Mouse (Mus musculus): ENCODE measurements around the gene Zfp369. TPM values are rescaled to one million over a fixed set of nuclear protein-coding genes. Genes with fewer than 3 reads are reported as not detected.

The Zfp369 gene
- total and polyA plus RNA-seq, 3 experiments, result 11.0 to 23.3 (median 21.2) TPM

DNA sequence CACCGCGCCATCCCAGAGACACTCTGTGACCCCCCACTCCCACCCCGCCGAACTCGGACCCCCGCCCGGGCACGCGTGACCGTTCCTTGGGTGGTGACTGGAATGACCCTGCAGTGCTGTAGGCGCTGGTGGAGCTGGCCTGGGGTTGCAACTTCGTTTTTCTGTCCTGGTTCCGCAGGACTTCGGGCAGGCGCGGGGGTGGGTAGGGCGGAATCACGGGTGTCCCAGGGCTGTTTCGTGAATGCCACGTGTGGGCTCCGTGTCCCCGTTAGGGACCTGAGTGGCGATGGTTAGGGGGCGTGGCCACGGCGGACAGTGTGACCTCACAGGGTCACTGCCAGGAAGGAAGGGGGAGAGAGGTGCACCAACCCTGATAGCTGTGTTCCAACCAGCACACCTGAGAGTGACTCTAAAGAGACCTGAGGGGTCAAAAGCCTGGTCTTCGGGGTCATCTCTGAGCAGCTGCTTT is 36.3 kb upstream of the Zfp369 start:
- no peak overlapping the region for H3K27ac ChIP-seq
- H3K79me2 ChIP-seq (replicated peaks; ENCODE audit: control insufficient read depth, insufficient read depth, low read length), result no peaks in the 10 kb centered on the region
- peak overlapping the region; percentile 78 for H3K4me3 ChIP-seq
- no peak overlapping the region; the same call in 1 of the 2 replicates for H3K9ac ChIP-seq (ENCODE audit: low read depth, low read length)
- intact Hi-C loops (cut with DNase I), result loop anchor here (10.0 kb wide), 1 partner anchor 798 kb away; no protein-coding TSS in a partner anchor
- no peaks in the 10 kb centered on the region for H3K36me3 ChIP-seq (ENCODE audit: control insufficient read depth, insufficient read depth, low read length)
- no peak for DNase-seq
- H3K27me3 ChIP-seq (ENCODE audit: control insufficient read depth, insufficient read depth, low read length), result no peaks in the 10 kb centered on the region
- H3K4me1 ChIP-seq (ENCODE audit: control insufficient read depth, insufficient read depth, low read length), result peaks cover 2% of the 10 kb centered on the region; the same call in 1 of the 2 replicates
- TF ChIP-seq EP300 (IDR thresholded peaks at IDR 0.05; ENCODE audit: insufficient read depth, low read depth, low read length) (no peak), POLR2A (IDR thresholded peaks at IDR 0.05; ENCODE audit: insufficient read depth, low read depth, low read length) (no peak), CTCF (IDR thresholded peaks at IDR 0.05) (no peak)
- 24% methylated on average over 27 of the region's 27 CpGs for WGBS

DNA sequence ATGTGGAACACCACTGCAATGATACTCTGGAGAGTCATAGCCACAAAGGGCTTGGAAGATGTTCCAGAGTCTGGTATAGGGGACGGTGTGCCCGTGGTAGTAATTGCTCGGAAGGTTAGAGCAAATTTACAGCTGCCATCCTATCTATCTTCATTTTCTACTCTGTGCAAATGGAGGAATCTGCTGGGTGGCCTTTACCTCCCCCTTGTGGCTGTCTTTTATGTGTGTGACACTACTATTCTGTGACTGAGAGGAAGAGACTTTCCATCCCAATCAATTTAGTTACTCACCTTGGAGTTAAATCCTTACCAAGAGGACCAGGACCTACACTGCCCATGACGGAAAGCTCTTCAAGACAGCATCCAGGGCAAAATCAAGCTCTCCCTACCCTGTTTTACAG is 35.3 kb upstream of the Zfp369 start:
- DNase-seq, result no peak
- Histone ChIP-seq H3K4me1 (ENCODE audit: control insufficient read depth, insufficient read depth, low read length) (peaks cover 2% of the 10 kb centered on the region; the same call in 1 of the 2 replicates), H3K79me2 (replicated peaks; ENCODE audit: control insufficient read depth, insufficient read depth, low read length) (no peaks in the 10 kb centered on the region), H3K27ac (no peak overlapping the region), H3K27me3 (ENCODE audit: control insufficient read depth, insufficient read depth, low read length) (no peaks in the 10 kb centered on the region), H3K9ac (ENCODE audit: low read depth, low read length) (no peak overlapping the region), H3K36me3 (ENCODE audit: control insufficient read depth, insufficient read depth, low read length) (no peaks in the 10 kb centered on the region), H3K4me3 (no peak overlapping the region)
- intact Hi-C loops (cut with DNase I), result loop anchor here (10.0 kb wide), 1 partner anchor 798 kb away; no protein-coding TSS in a partner anchor
- WGBS, result 93% methylated on average over 4 of the region's 4 CpGs
- TF ChIP-seq POLR2A (IDR thresholded peaks at IDR 0.05; ENCODE audit: insufficient read depth, low read depth, low read length) (no peak), EP300 (IDR thresholded peaks at IDR 0.05; ENCODE audit: insufficient read depth, low read depth, low read length) (no peak), CTCF (IDR thresholded peaks at IDR 0.05) (peak; percentile 54)

DNA sequence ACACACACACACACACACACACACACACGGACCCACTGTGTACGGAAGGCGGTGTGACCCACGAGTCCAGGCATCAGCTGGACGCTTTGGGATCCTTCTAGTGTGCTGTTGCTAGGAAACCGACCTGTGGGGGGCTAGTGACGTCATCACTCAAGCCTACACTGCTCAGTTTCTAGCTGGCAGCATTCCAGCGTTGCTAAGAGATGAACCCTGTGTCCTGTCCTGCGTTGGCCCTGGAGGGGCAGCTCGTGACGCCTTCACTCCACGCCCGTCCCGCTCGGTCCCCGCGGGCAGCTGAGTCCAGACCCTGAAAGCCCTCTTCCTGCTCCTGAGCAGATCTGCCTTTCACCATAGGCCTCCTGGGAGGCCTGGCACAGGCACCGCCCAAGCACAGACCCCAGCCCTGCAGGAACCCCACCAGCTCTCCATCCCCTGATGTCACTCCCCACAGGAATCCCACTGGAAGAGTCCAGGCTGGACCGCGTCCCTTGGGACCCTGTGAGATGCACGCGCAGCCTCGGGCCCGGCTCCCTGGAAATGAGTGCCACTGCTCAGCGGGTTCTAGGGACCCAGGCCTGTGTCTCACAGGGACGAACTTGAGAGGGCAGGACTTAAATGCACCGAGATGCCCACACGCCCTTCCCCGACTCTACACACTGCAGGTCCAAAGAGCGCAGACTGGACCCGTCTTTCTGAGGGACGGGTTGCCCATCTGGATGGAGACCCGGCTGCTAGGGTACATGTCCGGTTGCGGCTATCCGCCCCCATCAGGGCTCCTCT is 20.2 kb upstream of the Zfp369 start:
- H3K4me1 ChIP-seq (ENCODE audit: control insufficient read depth, insufficient read depth, low read length), result no peaks in the 10 kb centered on the region
- H3K4me3 ChIP-seq, result peak overlapping the region; percentile 6; the same call in 1 of the 2 replicates
- H3K36me3 ChIP-seq (ENCODE audit: control insufficient read depth, insufficient read depth, low read length), result no peaks in the 10 kb centered on the region
- no peaks in the 10 kb centered on the region for H3K79me2 ChIP-seq (replicated peaks; ENCODE audit: control insufficient read depth, insufficient read depth, low read length)
- no peak overlapping the region for H3K9ac ChIP-seq (ENCODE audit: low read depth, low read length)
- TF ChIP-seq CTCF (IDR thresholded peaks at IDR 0.05) (no peak), POLR2A (IDR thresholded peaks at IDR 0.05; ENCODE audit: insufficient read depth, low read depth, low read length) (no peak)
- peak in 1 of 2 experiments; percentile 31 for DNase-seq
- intact Hi-C loops (cut with DNase I), result no loop called here
- peaks cover 5% of the 10 kb centered on the region; the same call in 1 of the 2 replicates for H3K27me3 ChIP-seq (ENCODE audit: control insufficient read depth, insufficient read depth, low read length)
- H3K27ac ChIP-seq, result no peak overlapping the region
- WGBS, result 18% methylated on average over 35 of the region's 36 CpGs

DNA sequence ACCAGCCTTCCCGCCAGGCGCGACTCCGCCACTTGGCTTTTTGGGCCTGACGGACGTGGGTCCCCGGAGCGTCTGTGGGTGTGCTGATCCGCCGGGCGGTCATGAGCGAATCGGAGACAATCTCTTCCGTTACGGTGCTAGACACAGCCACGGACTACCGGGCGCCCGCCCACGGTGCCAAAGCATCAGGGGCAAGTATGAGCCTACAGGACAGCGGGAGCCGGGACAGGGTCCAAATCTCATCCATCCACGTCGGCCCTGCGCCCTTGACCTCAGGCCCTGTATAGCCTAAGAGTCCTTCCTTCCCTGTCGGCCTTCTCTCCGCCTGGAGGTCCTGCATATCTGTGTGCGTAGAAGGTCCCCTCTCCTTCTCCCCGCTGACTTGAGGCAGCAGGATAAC is 19.4 kb upstream of the Zfp369 start, which contains the start of gene Gm10775:
Gene Gm10775 (plus strand): TSS at position 301 of the 400 bp plus-strand sequence.
- Histone ChIP-seq H3K79me2 (replicated peaks; ENCODE audit: control insufficient read depth, insufficient read depth, low read length) (no peaks in the 10 kb centered on the region), H3K36me3 (ENCODE audit: control insufficient read depth, insufficient read depth, low read length) (no peaks in the 10 kb centered on the region), H3K27ac (no peak within 1 kb of the TSS), H3K9ac (ENCODE audit: low read depth, low read length) (no peak within 1 kb of the TSS), H3K4me1 (ENCODE audit: control insufficient read depth, insufficient read depth, low read length) (no peaks in the 10 kb centered on the region), H3K27me3 (ENCODE audit: control insufficient read depth, insufficient read depth, low read length) (peaks cover 5% of the 10 kb centered on the region; the same call in 1 of the 2 replicates), H3K4me3 (peak within 1 kb of the TSS; percentile 6; the same call in 1 of the 2 replicates)
- 39% methylated on average over 29 of the region's 29 CpGs for WGBS
- DNase-seq, result no peak
- no peak for TF ChIP-seq CTCF (IDR thresholded peaks at IDR 0.05)
- TF ChIP-seq POLR2A (IDR thresholded peaks at IDR 0.05; ENCODE audit: insufficient read depth, low read depth, low read length), result no peak
- no peak for TF ChIP-seq EP300 (IDR thresholded peaks at IDR 0.05; ENCODE audit: insufficient read depth, low read depth, low read length)
- intact Hi-C loops (cut with DNase I), result no loop called here

DNA sequence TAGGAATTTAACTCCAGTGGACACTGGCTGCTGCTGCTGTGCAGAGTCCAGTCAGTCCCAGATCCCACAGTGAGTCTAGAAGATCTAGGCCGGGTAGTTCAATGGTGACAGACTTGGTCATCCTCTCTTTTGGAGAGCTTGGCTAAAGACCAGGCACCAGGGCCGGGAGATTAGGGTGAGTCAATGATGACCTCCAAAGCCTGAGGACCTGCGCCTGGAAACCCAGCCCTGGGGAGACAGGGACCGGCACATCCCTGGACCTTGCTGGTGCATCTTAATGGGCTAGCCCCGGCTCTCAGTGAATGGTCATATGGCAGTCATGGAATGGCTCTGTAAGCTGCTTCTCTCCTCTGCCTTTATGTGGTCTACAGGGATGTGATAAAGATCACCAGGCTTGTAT is 16.5 kb upstream of the Zfp369 start:
- DNase-seq, result no peak
- Histone ChIP-seq H3K27me3 (ENCODE audit: control insufficient read depth, insufficient read depth, low read length) (peaks cover 5% of the 10 kb centered on the region; the same call in 1 of the 2 replicates), H3K27ac (no peak overlapping the region), H3K36me3 (ENCODE audit: control insufficient read depth, insufficient read depth, low read length) (no peaks in the 10 kb centered on the region), H3K9ac (ENCODE audit: low read depth, low read length) (no peak overlapping the region), H3K79me2 (replicated peaks; ENCODE audit: control insufficient read depth, insufficient read depth, low read length) (no peaks in the 10 kb centered on the region), H3K4me3 (no peak overlapping the region), H3K4me1 (ENCODE audit: control insufficient read depth, insufficient read depth, low read length) (no peaks in the 10 kb centered on the region)
- 98% methylated on average over 5 of the region's 5 CpGs for WGBS
- intact Hi-C loops (cut with DNase I), result no loop called here
- no peak for TF ChIP-seq EP300 (IDR thresholded peaks at IDR 0.05; ENCODE audit: insufficient read depth, low read depth, low read length)
- TF ChIP-seq POLR2A (IDR thresholded peaks at IDR 0.05; ENCODE audit: insufficient read depth, low read depth, low read length), result no peak
- TF ChIP-seq CTCF (IDR thresholded peaks at IDR 0.05), result no peak

DNA sequence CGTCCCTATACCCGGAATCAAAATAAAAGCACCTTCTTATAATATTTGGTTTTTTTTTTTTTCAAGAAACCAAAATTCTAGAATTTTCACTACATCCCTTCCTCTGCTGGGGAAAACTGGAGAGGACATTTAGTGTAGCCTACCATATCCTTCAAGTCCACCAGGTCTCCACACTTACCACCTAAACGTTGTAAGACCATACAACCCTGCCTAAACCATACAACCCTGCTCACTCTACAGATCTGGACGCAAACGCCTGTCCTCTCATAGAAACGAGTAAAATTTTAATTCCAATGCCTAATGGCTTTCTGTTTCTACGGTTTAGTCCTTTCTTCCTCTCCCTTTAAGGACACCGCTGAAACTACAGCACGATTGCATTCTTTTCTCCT is 626 bp upstream of the Zfp369 start:
- H3K27me3 ChIP-seq (ENCODE audit: control insufficient read depth, insufficient read depth, low read length), result no peaks in the 10 kb centered on the region
- peak overlapping the region; percentile 79 for H3K9ac ChIP-seq (ENCODE audit: low read depth, low read length)
- peak overlapping the region; percentile 85 for H3K27ac ChIP-seq
- H3K79me2 ChIP-seq (replicated peaks; ENCODE audit: control insufficient read depth, insufficient read depth, low read length), result no peaks in the 10 kb centered on the region
- H3K36me3 ChIP-seq (ENCODE audit: control insufficient read depth, insufficient read depth, low read length), result no peaks in the 10 kb centered on the region
- 9% methylated on average over 9 of the region's 9 CpGs for WGBS
- peak overlapping the region; percentile 87 for H3K4me3 ChIP-seq
- no peak for TF ChIP-seq EP300 (IDR thresholded peaks at IDR 0.05; ENCODE audit: insufficient read depth, low read depth, low read length)
- no peak for TF ChIP-seq CTCF (IDR thresholded peaks at IDR 0.05)
- no peak for TF ChIP-seq POLR2A (IDR thresholded peaks at IDR 0.05; ENCODE audit: insufficient read depth, low read depth, low read length)
- H3K4me1 ChIP-seq (ENCODE audit: control insufficient read depth, insufficient read depth, low read length), result no peaks in the 10 kb centered on the region
- DNase-seq, result no peak
- intact Hi-C loops (cut with DNase I), result loop anchor here (1.0 to 10.0 kb wide), 3 partner anchors 37 to 933 kb away; partner anchors contain the start of gene Mfsd14b
